Mouse (Mus musculus) ES-Bruce4 (cell line): Measurements from ENCODE around the gene Gm20379.

Source experiments
- CTCF ChIP-seq: IDR thresholded peaks from one replicate; pipeline ENCODE4 v1.8.1; 2011; ENCODE audit warnings: low read depth, low read length
- POLR2A ChIP-seq: IDR thresholded peaks from one replicate; pipeline ENCODE4 v1.8.1; 2011; ENCODE audit warnings: low read length; ENCODE audit not compliant: insufficient read depth

DNA sequence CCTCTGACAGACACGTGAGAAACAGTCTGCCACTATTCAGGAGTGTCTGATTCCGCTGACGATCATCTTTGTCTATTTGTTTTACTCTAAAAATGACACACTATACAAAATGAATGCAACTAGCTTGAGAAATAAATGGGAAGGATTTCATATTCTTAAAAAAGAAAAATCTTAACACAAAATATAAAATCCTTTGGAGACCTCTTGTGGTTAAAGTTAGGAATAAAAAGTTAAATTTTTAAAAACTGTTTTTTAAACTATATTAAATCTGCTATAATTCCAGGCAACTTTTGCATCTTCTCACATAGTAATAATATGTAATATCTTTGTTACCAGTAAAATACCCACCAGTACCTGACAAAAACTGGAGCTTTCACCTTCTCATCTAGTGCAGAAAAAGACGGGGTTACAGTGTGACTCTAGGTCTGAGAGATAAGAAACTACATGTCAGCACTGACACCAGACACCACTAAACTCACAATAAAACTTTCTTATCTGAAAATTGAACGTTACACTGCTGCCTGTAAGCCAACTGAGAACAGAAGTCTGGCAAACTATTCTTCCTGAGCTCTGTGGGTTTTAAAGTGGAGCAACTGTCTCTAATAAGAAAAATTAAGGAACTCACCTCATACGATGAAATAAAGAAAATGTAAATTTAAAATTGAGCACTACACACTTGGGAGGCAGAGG, 32.1 kb downstream of the Gm20379 start:
- no peak for TF ChIP-seq CTCF
- no peak for TF ChIP-seq POLR2A
